Mouse (Mus musculus): ENCODE results near the gene Zrsr1.

Zrsr1 gene

GRCm38 (mm10) chr11:23008824-23009200 is 37.0 kb downstream of the Zrsr1 start:
- DNase-seq (ENCODE audit: low spot score): no peak

- DNase-seq (ENCODE audit: low spot score): no peak
These were observed 41.3 kb downstream of the Zrsr1 start for GRCm38 (mm10) chr11:23013096-23013495.

GRCm38 (mm10) chr11:23013580-23014294 is 41.9 kb downstream of the Zrsr1 start:
- no peak for DNase-seq (ENCODE audit: low spot score)

- DNase-seq (ENCODE audit: low spot score): no peak
These were observed 43.2 kb downstream of the Zrsr1 start for GRCm38 (mm10) chr11:23014996-23015395.

- no peak for DNase-seq (ENCODE audit: low spot score)
These were observed 46.1 kb downstream of the Zrsr1 start for GRCm38 (mm10) chr11:23017943-23018342.

GRCm38 (mm10) chr11:23020116-23020770 is 48.4 kb downstream of the Zrsr1 start:
- no peak for DNase-seq (ENCODE audit: low spot score)

- no peak for DNase-seq (ENCODE audit: low spot score)
These were observed 49.0 kb downstream of the Zrsr1 start for GRCm38 (mm10) chr11:23020841-23021240.

GRCm38 (mm10) chr11:23023155-23023554 is 51.4 kb downstream of the Zrsr1 start:
- DNase-seq (ENCODE audit: low spot score): no peak

GRCm38 (mm10) chr11:23024169-23024568 is 52.4 kb downstream of the Zrsr1 start:
- DNase-seq (ENCODE audit: low spot score): no peak
